Mouse (Mus musculus) liver, embryonic 13.5 days (tissue): ENCODE data around the gene Ints11. TPM values are rescaled to one million over a fixed set of nuclear protein-coding genes. Genes with fewer than 3 reads are reported as not detected.

Experiments
- ATAC-seq: fragments of 200-750 bp; cut with Nextera tagmentation; 2 replicates; pipeline ENCODE4 v1.8.0; 2017; ENCODE audit warnings: low read depth, mild to moderate bottlenecking, moderate number of reproducible peaks, moderate library complexity
- DNase-seq: peaks from one replicate; pipeline ENCODE4 v3.0.0; 2022
- H3K27ac ChIP-seq: fragments of 300-500 bp; sonication (generic); 2 replicates; pipeline ENCODE4 v1.5.1; 2015; ENCODE audit warnings: moderate library complexity, mild to moderate bottlenecking, inconsistent platforms
- H3K27me3 ChIP-seq: fragments of 300-500 bp; sonication (generic); 2 replicates; pipeline ENCODE4 v1.6.1; 2015; ENCODE audit warnings: mild to moderate bottlenecking, inconsistent platforms
- H3K36me3 ChIP-seq: fragments of 300-500 bp; sonication (generic); 2 replicates; pipeline ENCODE4 v1.6.1; 2015; ENCODE audit warnings: mild to moderate bottlenecking, inconsistent platforms
- H3K4me1 ChIP-seq: fragments of 300-500 bp; sonication (generic); replicated peaks from 2 replicates; pipeline ENCODE4 v1.6.1; 2015; ENCODE audit warnings: inconsistent platforms
- H3K4me2 ChIP-seq: fragments of 300-500 bp; sonication (generic); 2 replicates; pipeline ENCODE4 v1.6.1; 2015; ENCODE audit warnings: inconsistent platforms, mild to moderate bottlenecking, moderate library complexity
- H3K4me3 ChIP-seq: fragments of 300-500 bp; sonication (generic); replicated peaks from 2 replicates; pipeline ENCODE4 v1.5.1; 2015; ENCODE audit warnings: mild to moderate bottlenecking, inconsistent platforms
- H3K9ac ChIP-seq: fragments of 300-500 bp; sonication (generic); 2 replicates; pipeline ENCODE4 v1.6.1; 2015; ENCODE audit warnings: mild to moderate bottlenecking, inconsistent platforms
- H3K9me3 ChIP-seq: fragments of 300-500 bp; sonication (generic); replicated peaks from 2 replicates; pipeline ENCODE4 v1.6.1; 2016; ENCODE audit warnings: inconsistent platforms
- WGBS: fragments of 180-500 bp; shearing (Covaris S2); methylation state at CpG from one replicate; pipeline ENCODE4 v1.1.7; 2015; ENCODE audit not compliant: insufficient replicate concordance; 5-methylcytosine and 5-hydroxymethylcytosine counted together
- polyA plus RNA-seq: library from polyadenylated mRNA; unstranded; fragments of >200 nt; fragmentation: Nextera tagmentation; extraction: Ambion mirVana; gene quantifications from 2 replicates; pipeline ENCODE4 v1.2.1, GENCODE M21; 2015

Ints11 gene
- 40.0 and 41.9 TPM in 2 replicates for polyA plus RNA-seq

DNA sequence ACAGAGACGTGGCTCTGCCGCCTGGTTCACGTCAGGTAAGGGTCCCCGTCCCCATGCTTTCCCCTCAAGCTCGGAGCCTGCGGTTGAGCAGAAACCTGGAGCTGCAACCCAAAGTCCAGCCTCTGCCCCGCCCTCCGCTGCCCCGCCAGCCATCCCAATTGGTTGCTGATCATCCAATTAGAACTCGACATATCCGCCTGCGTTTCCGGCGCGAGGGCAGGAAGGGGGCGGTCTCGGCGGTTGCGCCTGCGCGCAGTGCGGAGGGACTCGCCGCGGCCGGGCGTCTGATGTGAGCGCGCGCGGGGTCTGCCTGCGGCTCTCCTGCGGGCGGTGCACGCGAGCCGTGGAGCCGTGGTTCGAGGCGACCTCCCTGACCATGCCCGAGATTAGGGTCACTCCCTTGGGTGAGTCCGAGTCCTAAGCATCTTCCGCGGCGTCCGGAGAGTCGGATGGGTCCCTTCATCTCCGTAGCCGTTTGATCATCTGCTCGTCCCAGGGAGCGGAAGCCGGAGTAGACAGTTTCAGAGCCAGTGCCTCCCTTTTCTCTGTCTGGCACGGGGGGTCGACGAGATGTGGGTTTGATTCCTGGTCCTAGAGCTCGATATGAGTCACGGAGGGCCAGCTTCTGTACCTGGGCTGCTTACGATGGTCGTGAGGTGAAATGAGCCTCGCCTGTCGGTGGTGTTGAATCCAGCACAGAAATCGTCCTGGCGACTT lies at the start of gene Ints11, which contains the start of gene Cptp:
Gene Ints11 (plus strand): TSS at position 230 of the 717 bp plus-strand sequence.
Gene Cptp (minus strand): TSS at position 124 of the 717 bp plus-strand sequence.
- H3K36me3 ChIP-seq = peaks cover 56% of the 10 kb centered on the region
- WGBS = under 1% methylated on average over 63 of the region's 63 CpGs
- DNase-seq = peak; percentile 96
- peak within 1 kb of the TSS; percentile 97 for H3K4me2 ChIP-seq
- H3K9ac ChIP-seq = peak within 1 kb of the TSS; percentile 89
- peak; percentile 96 for ATAC-seq
- H3K4me1 ChIP-seq = peaks cover 44% of the 10 kb centered on the region
- no peaks in the 10 kb centered on the region for H3K9me3 ChIP-seq
- peak within 1 kb of the TSS; percentile 47 for H3K27ac ChIP-seq
- no peaks in the 10 kb centered on the region for H3K27me3 ChIP-seq
- H3K4me3 ChIP-seq = peak within 1 kb of the TSS; percentile 84

DNA sequence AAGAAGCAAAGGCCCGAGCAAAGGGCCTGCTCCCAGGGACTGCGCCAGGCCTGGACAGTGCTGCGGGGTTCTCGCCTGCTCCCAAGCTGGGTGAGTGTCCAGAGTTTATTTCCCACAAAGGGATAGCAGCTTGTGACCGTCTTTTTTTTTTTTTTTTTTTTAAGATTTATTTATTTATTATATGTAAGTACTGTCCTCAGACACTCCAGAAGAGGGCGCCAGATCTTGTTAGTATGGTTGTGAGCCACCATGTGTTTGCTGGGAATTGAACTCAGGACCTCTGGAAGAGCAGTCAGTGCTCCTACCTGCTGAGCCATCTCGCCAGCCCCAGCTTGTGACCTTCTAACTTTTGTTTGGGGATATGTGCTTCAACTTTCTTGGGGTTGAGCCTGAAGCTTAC lies 48.3 kb upstream of the Ints11 start:
- 77% methylated on average over 7 of the region's 7 CpGs for WGBS
- Histone ChIP-seq H3K27me3 (no peaks in the 10 kb centered on the region), H3K36me3 (peaks cover 96% of the 10 kb centered on the region), H3K9me3 (no peaks in the 10 kb centered on the region), H3K4me3 (no peak overlapping the region), H3K4me1 (no peaks in the 10 kb centered on the region), H3K4me2 (no peak overlapping the region), H3K9ac (no peak overlapping the region), H3K27ac (no peak overlapping the region)
- no peak for ATAC-seq
- peak; percentile 20 for DNase-seq

DNA sequence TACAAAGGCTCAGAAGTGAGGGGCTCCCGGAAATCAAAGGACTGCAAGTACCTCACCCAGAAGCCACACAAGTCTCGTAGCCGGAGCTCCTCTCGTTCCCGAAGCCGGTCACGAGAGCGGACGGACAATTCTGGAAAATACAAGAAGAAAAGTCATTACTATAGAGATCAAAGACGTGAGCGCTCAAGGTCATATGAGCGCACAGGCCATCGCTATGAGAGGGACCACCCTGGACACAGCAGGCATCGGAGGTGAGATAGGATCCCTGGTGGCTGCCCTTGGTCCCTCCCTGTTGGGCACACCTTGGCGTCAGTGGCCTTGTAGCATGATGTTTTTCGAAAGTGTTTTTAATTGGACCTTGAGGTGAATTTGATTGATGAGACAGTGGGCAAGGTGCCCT lies 45.9 kb upstream of the Ints11 start:
- no peaks in the 10 kb centered on the region for H3K4me1 ChIP-seq
- no peaks in the 10 kb centered on the region for H3K9me3 ChIP-seq
- no peak overlapping the region for H3K27ac ChIP-seq
- DNase-seq (no peak), ATAC-seq (no peak)
- peaks cover 95% of the 10 kb centered on the region for H3K36me3 ChIP-seq
- no peak overlapping the region for H3K4me3 ChIP-seq
- H3K4me2 ChIP-seq = no peak overlapping the region
- 94% methylated on average over 16 of the region's 16 CpGs for WGBS
- no peak overlapping the region for H3K9ac ChIP-seq
- H3K27me3 ChIP-seq = no peaks in the 10 kb centered on the region

DNA sequence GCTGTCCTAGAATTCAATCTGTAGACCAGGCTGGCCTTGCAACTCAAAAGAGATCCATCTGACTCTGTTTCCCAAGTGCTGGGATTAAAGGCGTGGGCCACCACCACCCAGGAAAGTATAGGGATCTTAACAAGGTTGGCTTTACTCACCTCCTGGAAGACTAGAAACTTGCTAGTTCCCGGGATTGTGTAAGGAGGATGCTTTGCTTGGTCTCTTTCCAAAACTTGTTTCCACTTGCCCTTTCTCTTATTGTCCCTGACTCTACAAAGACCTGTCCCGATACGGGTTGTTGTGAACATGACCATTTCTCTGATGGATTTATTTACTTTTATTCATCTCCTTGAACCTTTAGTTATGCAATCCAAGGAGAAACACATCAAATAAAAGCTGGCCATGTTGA lies 39.5 kb upstream of the Ints11 start:
- Histone ChIP-seq H3K9ac (no peak overlapping the region), H3K27me3 (no peaks in the 10 kb centered on the region), H3K9me3 (no peaks in the 10 kb centered on the region), H3K4me1 (peaks cover 32% of the 10 kb centered on the region), H3K4me2 (no peak overlapping the region), H3K36me3 (peaks cover 47% of the 10 kb centered on the region), H3K4me3 (no peak overlapping the region), H3K27ac (peak overlapping the region; percentile 9; the same call in 1 of the 2 replicates)
- DNase-seq (no peak), ATAC-seq (no peak)
- 86% methylated on average over 4 of the region's 4 CpGs for WGBS

DNA sequence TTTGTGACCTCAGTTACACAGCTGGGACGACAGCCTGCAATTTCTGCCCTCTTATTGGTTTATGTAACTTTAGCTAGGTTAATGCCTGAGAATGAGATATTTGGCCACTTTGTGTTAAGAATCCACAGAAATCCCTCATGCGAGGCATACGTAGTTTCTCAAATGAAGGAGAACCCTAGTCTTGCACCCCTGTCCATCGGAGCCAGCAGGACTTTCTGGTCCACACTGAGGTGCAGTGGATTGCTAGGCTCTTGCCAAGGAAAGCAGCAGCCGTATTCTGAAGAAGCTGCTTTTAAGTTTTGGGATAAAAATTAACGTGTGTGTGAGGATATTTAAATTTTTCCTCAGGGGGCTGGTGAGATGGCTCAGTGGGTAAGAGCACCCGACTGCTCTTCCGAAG lies 38.8 kb upstream of the Ints11 start:
- H3K4me3 ChIP-seq = peak overlapping the region; percentile 94
- ATAC-seq = no peak
- peaks cover 40% of the 10 kb centered on the region for H3K36me3 ChIP-seq
- no peaks in the 10 kb centered on the region for H3K9me3 ChIP-seq
- peaks cover 32% of the 10 kb centered on the region for H3K4me1 ChIP-seq
- H3K9ac ChIP-seq = peak overlapping the region; percentile 62
- no peaks in the 10 kb centered on the region for H3K27me3 ChIP-seq
- peak overlapping the region; percentile 89 for H3K27ac ChIP-seq
- no peak for DNase-seq
- WGBS = 50% methylated on average over 8 of the region's 8 CpGs
- H3K4me2 ChIP-seq = peak overlapping the region; percentile 92

DNA sequence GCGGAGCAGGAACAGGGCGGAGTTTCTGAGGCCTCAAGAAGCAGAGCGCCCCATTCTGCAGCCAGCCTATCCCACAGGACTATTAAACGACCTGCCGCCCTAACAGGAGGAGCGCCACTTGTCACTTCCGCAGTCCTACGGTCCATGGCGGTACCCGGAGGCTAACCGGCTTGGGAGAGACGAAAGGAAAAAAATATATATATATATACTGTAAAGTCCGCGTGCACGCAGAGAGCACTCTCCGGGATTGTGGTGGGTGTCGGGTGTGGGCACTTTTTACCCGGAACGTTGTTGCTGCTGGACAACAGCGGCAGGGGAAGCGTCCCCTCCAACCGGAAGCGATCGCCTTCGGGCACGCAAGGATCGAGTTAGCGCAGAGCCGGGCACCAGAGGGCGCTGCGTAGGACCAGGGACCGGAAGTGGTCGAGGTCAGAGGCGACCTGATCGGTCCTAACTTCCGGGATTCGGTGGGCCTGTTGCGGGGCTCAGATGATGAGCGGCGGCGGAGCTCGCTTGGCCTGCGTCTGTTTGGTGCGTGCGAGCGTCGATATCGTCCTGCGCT lies 38.1 kb upstream of the Ints11 start, which contains the start of gene Aurkaip1:
Gene Aurkaip1 (plus strand): TSS at position 68 of the 562 bp plus-strand sequence.
- Histone ChIP-seq H3K9me3 (no peaks in the 10 kb centered on the region), H3K9ac (peak within 1 kb of the TSS; percentile 94), H3K4me2 (peak within 1 kb of the TSS; percentile 92), H3K36me3 (peaks cover 36% of the 10 kb centered on the region), H3K4me3 (peak within 1 kb of the TSS; percentile 94), H3K27ac (peak within 1 kb of the TSS; percentile 89), H3K27me3 (no peaks in the 10 kb centered on the region), H3K4me1 (peaks cover 32% of the 10 kb centered on the region)
- whole genome bisulfite sequencing = under 1% methylated on average over 49 of the region's 49 CpGs
- peak; percentile 95 for DNase-seq
- peak; percentile 96 for ATAC-seq

DNA sequence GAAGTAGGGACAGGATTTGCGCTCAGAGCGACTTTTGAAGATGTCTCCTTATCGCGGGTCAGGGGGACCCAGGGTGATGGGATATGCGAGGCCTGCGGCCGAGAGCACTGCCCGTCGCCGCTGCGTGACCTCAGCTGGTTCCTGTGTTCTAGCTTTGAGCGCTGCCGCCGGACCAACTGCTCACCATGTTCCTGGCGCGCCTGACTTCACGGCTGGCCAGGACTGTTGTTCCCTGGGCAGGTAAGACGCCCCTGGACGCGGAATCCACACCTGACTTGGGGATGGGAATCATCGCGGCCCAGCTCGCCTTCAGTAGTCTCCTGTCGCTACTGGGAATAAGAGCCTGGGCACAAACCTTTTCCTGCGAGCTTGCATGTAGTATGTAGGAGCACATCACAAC lies 37.5 kb upstream of the Ints11 start:
- peak; percentile 11 for ATAC-seq
- Histone ChIP-seq H3K4me2 (peak overlapping the region; percentile 92), H3K9me3 (no peaks in the 10 kb centered on the region), H3K36me3 (peaks cover 31% of the 10 kb centered on the region), H3K9ac (peak overlapping the region; percentile 94), H3K4me3 (peak overlapping the region; percentile 94), H3K27ac (peak overlapping the region; percentile 89), H3K4me1 (peaks cover 32% of the 10 kb centered on the region), H3K27me3 (no peaks in the 10 kb centered on the region)
- no peak for DNase-seq
- WGBS = under 1% methylated on average over 25 of the region's 25 CpGs

DNA sequence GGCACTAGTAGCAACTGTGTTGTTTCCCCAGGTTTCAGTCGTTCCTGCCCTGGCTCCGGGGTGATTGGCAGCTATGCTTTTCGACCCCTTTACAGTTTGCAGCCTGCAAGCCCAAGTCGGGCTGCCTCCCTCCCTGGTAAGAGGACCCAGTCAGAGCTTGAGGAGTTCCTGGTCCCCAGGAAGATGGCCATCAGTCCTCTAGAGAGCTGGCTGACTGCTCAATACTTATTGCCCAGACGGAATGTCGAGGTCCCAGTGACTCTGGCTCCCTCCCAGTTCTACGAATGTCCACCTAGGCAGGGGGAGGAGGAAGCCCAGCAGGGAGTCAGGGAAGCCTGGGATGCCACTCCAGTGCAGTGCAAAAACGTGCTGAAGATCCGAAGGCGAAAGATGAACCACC lies 37.0 kb upstream of the Ints11 start:
- no peaks in the 10 kb centered on the region for H3K27me3 ChIP-seq
- no peak for DNase-seq
- 49% methylated on average over 10 of the region's 10 CpGs for WGBS
- peak overlapping the region; percentile 89 for H3K27ac ChIP-seq
- H3K9me3 ChIP-seq = no peaks in the 10 kb centered on the region
- ATAC-seq = no peak
- H3K36me3 ChIP-seq = peaks cover 26% of the 10 kb centered on the region
- H3K4me2 ChIP-seq = peak overlapping the region; percentile 92
- H3K9ac ChIP-seq = peak overlapping the region; percentile 94
- peaks cover 32% of the 10 kb centered on the region for H3K4me1 ChIP-seq
- H3K4me3 ChIP-seq = peak overlapping the region; percentile 94

DNA sequence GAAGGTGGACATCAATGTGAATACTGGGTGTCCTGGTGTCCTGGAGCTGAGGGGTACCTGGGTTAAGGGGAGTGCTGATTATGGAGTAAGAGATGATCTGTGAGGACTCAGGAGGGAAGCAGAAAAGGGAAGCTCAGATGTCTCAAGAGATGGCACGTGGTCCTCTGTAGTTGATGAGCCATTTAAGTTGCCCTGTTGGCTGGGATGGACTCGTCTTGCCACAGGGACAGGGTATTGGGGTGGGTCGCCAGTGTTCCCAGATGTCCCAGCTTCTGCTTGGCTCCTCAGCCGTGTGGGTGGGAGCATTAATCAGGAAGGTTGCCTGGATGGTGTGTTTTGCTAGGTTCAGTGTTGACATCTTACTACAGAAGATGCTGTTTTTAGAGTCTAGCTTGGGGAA lies 36.1 kb upstream of the Ints11 start:
- H3K4me3 ChIP-seq = peak overlapping the region; percentile 94; the same call in 1 of the 2 replicates
- H3K27me3 ChIP-seq = 0 out of 2 replicates have a peak, but pooled peaks cover 3% of the 10 kb centered on the region
- no peaks in the 10 kb centered on the region for H3K9me3 ChIP-seq
- ATAC-seq (no peak), DNase-seq (no peak)
- 0 out of 2 replicates have a peak overlapping the region, but pooled peaks have one; percentile 94 for H3K9ac ChIP-seq
- WGBS = 80% methylated on average over 4 of the region's 4 CpGs
- peaks cover 40% of the 10 kb centered on the region for H3K4me1 ChIP-seq
- H3K36me3 ChIP-seq = peaks cover 17% of the 10 kb centered on the region
- peak overlapping the region; percentile 92 for H3K4me2 ChIP-seq
- H3K27ac ChIP-seq = peak overlapping the region; percentile 34

DNA sequence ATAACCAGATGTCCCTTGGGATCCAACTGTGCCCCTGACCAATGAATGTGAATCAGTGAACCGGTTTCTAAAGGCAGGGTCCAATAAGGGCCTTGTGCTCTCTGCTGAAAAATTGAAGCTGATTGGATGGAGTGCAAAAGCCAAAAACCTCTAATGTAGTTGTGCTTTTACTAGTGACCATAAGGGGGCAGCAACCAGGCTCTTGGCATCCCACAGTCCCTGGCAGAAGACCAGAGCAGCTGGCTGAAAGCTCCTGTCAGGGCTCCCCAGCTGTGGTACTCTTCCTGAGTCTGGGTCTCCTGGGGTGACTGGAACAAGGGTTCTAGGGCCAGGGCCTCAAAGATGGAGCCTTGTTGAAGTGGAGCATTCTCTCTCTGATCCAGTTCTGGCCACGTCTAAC lies 35.5 kb upstream of the Ints11 start:
- DNase-seq (peak; percentile 60), ATAC-seq (no peak)
- Histone ChIP-seq H3K4me1 (peaks cover 46% of the 10 kb centered on the region), H3K9ac (peak overlapping the region; percentile 5; the same call in 1 of the 2 replicates), H3K27ac (peak overlapping the region; percentile 34; the same call in 1 of the 2 replicates), H3K36me3 (peaks cover 13% of the 10 kb centered on the region), H3K9me3 (no peaks in the 10 kb centered on the region), H3K4me3 (no peak overlapping the region), H3K4me2 (peak overlapping the region; percentile 92; the same call in 1 of the 2 replicates), H3K27me3 (0 out of 2 replicates have a peak, but pooled peaks cover 3% of the 10 kb centered on the region)
- 46% methylated on average over 2 of the region's 2 CpGs for WGBS

DNA sequence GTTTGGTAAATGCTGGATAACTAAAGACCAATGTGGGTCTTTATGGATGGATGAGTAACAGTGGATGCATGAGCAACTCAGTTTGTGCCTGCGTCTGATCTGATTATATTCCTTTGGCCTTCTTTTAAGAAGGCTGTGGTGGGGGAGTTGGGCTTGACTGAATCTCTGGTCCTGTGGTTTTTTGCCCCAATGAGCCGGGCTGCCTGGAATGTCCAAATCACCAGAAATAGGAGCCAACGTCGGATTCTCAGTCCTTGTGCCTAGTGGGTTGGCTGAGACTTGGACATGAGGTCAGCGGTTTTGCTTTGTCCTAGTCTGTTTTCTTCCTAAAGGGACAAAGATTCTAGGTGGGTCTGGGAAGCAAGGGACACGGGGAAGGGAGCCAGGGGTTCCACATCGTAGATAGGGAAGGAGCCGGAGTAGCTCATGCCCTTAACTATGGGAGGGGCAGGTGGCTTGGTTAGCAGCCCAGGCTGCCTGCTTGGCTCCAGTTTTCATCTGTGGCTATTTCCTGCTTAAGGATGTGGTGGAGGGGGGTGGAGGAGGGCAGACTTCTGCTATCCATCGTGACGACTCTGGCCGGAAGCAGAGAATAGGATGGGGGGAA lies 31.8 kb upstream of the Ints11 start:
- Histone ChIP-seq H3K4me2 (no peak overlapping the region), H3K27me3 (peaks cover 34% of the 10 kb centered on the region), H3K4me3 (no peak overlapping the region), H3K4me1 (peaks cover 58% of the 10 kb centered on the region), H3K9ac (no peak overlapping the region), H3K9me3 (no peaks in the 10 kb centered on the region), H3K27ac (no peak overlapping the region), H3K36me3 (peaks cover 11% of the 10 kb centered on the region)
- 29% methylated on average over 11 of the region's 11 CpGs for WGBS
- ATAC-seq (no peak), DNase-seq (no peak)
